8 mouse cellular contexts compared by ENCODE assay signal in genomic region chr11:78750885-78751842, GRCm38 (mm10). TPM values are rescaled to one million over a fixed set of nuclear protein-coding genes. Genes with fewer than 3 reads are reported as not detected.
DNase-seq lines count a peak whose midpoint lies in the region; ATAC-seq lines count a peak whose summit lies in the region.

Gene Ccnq (minus strand): TSS chr11:78751729.

- H3K4me3 ChIP-seq in heart, embryonic 10.5 days = peak within 1 kb of the TSS; percentile 75
- H3K4me3 ChIP-seq in kidney, embryonic 14.5 days (ENCODE audit: low read length) = peak within 1 kb of the TSS; percentile 55
- H3K4me3 ChIP-seq in liver, embryonic 12.5 days = peak within 1 kb of the TSS; percentile 76

- DNase-seq in CD4-positive, CD25-positive, alpha-beta regulatory T cell, adult 2 months (ENCODE audit: low read depth, low spot score) = peak; percentile 83
- DNase-seq in brain, adult 2 months (ENCODE audit: low read depth, low spot score) = peak; percentile 73
- DNase-seq in heart, embryonic 10.5 days (ENCODE audit: low spot score) = peak; percentile 91
- DNase-seq in naive thymus-derived CD4-positive, alpha-beta T cell, adult 2 months (ENCODE audit: low read depth) = peak; percentile 78
- DNase-seq in splenic B cell, adult 2 months (ENCODE audit: low read depth, low spot score) = peak; percentile 71

- peaks cover 13% of the 10 kb centered on the region for H3K36me3 ChIP-seq in heart, embryonic 10.5 days
- H3K36me3 ChIP-seq in kidney, embryonic 14.5 days (ENCODE audit: control insufficient read depth, insufficient read depth, low read length) = peaks cover 7% of the 10 kb centered on the region
- peaks cover 21% of the 10 kb centered on the region for H3K36me3 ChIP-seq in liver, embryonic 12.5 days
- H3K36me3 ChIP-seq in splenic B cell, adult 2 months (ENCODE audit: control insufficient read depth, insufficient read depth, low read length, poor library complexity, severe bottlenecking) = no peaks in the 10 kb centered on the region

- H3K9ac ChIP-seq in kidney, embryonic 14.5 days (ENCODE audit: low read depth, low read length) = peak within 1 kb of the TSS; percentile 64
- peak within 1 kb of the TSS; percentile 79 for H3K9ac ChIP-seq in liver, embryonic 12.5 days

- peaks cover 13% of the 10 kb centered on the region for H3K4me1 ChIP-seq in heart, embryonic 10.5 days
- peaks cover 6% of the 10 kb centered on the region; the same call in 1 of the 2 replicates for H3K4me1 ChIP-seq in kidney, embryonic 14.5 days (ENCODE audit: control insufficient read depth, insufficient read depth, low read length)
- peaks cover 27% of the 10 kb centered on the region for H3K4me1 ChIP-seq in liver, embryonic 12.5 days

- peak within 1 kb of the TSS; percentile 56 for H3K4me2 ChIP-seq in kidney, embryonic 14.5 days (replicated peaks; ENCODE audit: low read depth, low read length)
- peak within 1 kb of the TSS; percentile 91 for H3K4me2 ChIP-seq in liver, embryonic 12.5 days

- H3K9me3 ChIP-seq in heart, embryonic 10.5 days = no peaks in the 10 kb centered on the region
- no peaks in the 10 kb centered on the region for H3K9me3 ChIP-seq in kidney, embryonic 14.5 days (ENCODE audit: control insufficient read depth, low read length)
- no peaks in the 10 kb centered on the region for H3K9me3 ChIP-seq in liver, embryonic 12.5 days (replicated peaks)

- no peaks in the 10 kb centered on the region for H3K27me3 ChIP-seq in heart, embryonic 10.5 days (ENCODE audit: insufficient read depth, poor library complexity, severe bottlenecking)
- no peaks in the 10 kb centered on the region for H3K27me3 ChIP-seq in kidney, embryonic 14.5 days (ENCODE audit: control insufficient read depth, insufficient read depth, low read length)
- no peaks in the 10 kb centered on the region for H3K27me3 ChIP-seq in liver, embryonic 12.5 days (replicated peaks)
- H3K27me3 ChIP-seq in splenic B cell, adult 2 months (ENCODE audit: control insufficient read depth, insufficient read depth, low read length, poor library complexity, severe bottlenecking) = no peaks in the 10 kb centered on the region

- peak within 1 kb of the TSS; percentile 89 for H3K27ac ChIP-seq in heart, embryonic 10.5 days
- peak within 1 kb of the TSS; percentile 44; the same call in 1 of the 2 replicates for H3K27ac ChIP-seq in kidney, embryonic 14.5 days (ENCODE audit: low read depth, low read length)
- peak within 1 kb of the TSS; percentile 74 for H3K27ac ChIP-seq in liver, embryonic 12.5 days

- WGBS in heart, embryonic 10.5 days = 9% methylated on average over 59 of the region's 59 CpGs
- 10% methylated on average over 57 of the region's 59 CpGs for WGBS in kidney, embryonic 14.5 days
- WGBS in liver, embryonic 12.5 days (ENCODE audit: insufficient replicate concordance) = 7% methylated on average over 59 of the region's 59 CpGs

- ATAC-seq in erythroblast, adult 5-6 weeks (replicated peaks; ENCODE audit: low FRiP score, poor library complexity, severe bottlenecking) = peak; percentile 81
- ATAC-seq in kidney, embryonic 14.5 days (ENCODE audit: low FRiP score, low TSS enrichment) = peak; percentile 93
- peak; percentile 91 for ATAC-seq in liver, embryonic 12.5 days

RNA-seq across cellular contexts. Expression of gene Ccnq, which starts in this region (rescaled TPM):
- 4.6 and 16.7 TPM in 2 replicates for total RNA-seq in erythroblast, adult 5-6 weeks (2015; ENCODE audit: low replicate concordance)
- 4.7 and 6.6 TPM in 2 replicates for total RNA-seq in erythroblast, adult 5-6 weeks (2017; ENCODE audit: low replicate concordance)
- polyA plus RNA-seq in heart, embryonic 10.5 days (2016; fragmentation: Nextera tagmentation; extraction: Ambion mirVana) = 33.1 and 35.4 TPM in 2 replicates
- 47.8 and 50.8 TPM in 2 replicates for polyA plus RNA-seq in kidney, embryonic 14.5 days (2014; fragmentation: Nextera tagmentation; extraction: Ambion mirVana)
- polyA plus RNA-seq in liver, embryonic 12.5 days (2016; fragmentation: Nextera tagmentation; extraction: Ambion mirVana) = 30.3 and 32.4 TPM in 2 replicates

Comparison
In these comparisons a context has a peak if more than half of its experiments do, and no peak if none do; other contexts are left out.
1. Peak in every context shown above with its lines: DNase-seq, ATAC-seq, H3K4me3 ChIP-seq and H3K27ac ChIP-seq.